Mouse (Mus musculus) ovary, adult 2 months (tissue): Measurements from ENCODE around the gene Ppox. TPM values are rescaled to one million over a fixed set of nuclear protein-coding genes. Genes with fewer than 3 reads are reported as not detected.

Source experiments
- polyA plus RNA-seq: library from polyadenylated mRNA; depleted of rRNA; stranded (reverse); fragments of >200 nt; gene quantifications from 2 replicates; pipeline ENCODE4 v1.2.3, GENCODE M21; 2012; rRNA removed

The Ppox gene
- 65.2 and 73.2 TPM in 2 replicates for polyA plus RNA-seq

DNA sequence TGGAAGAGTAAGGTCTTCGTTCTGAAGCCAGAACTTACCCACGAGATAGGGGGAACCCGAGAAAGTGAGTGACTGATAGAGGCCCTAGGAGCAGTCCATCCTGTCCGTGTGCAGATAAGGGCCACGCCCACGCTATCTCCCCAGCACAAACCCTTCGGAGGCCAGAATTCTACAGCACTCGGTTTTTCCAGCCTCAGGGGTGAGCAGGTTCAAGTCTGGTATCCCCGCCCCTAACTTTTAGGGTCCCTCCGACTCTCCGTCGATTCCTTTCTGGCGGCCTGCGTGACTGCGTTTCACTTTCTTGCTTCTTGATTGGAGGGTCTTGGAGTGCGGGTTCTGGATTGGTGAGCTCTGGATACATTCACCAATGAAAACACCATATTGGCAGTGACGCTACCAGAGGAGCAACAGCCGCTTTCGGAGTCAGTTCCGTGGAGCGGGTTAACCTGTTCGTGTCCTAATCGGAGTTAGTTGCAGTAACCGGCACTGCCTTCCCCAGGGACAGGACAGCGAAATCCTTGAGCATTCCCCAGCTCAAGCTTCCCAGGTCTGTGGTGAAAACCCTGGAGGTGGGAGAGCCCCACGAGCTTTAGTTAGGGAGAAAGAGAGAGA is at the start of gene Ppox:
Gene Ppox, minus strand, starts transcription at position 271 of the 612 bp plus-strand sequence.

GRCm38 (mm10) chr1:171328839-171329432 is 48.0 kb upstream of the Ppox start, which contains the start of gene Dedd:
TSS of gene Dedd (plus strand) at chr1:171329145.

DNA sequence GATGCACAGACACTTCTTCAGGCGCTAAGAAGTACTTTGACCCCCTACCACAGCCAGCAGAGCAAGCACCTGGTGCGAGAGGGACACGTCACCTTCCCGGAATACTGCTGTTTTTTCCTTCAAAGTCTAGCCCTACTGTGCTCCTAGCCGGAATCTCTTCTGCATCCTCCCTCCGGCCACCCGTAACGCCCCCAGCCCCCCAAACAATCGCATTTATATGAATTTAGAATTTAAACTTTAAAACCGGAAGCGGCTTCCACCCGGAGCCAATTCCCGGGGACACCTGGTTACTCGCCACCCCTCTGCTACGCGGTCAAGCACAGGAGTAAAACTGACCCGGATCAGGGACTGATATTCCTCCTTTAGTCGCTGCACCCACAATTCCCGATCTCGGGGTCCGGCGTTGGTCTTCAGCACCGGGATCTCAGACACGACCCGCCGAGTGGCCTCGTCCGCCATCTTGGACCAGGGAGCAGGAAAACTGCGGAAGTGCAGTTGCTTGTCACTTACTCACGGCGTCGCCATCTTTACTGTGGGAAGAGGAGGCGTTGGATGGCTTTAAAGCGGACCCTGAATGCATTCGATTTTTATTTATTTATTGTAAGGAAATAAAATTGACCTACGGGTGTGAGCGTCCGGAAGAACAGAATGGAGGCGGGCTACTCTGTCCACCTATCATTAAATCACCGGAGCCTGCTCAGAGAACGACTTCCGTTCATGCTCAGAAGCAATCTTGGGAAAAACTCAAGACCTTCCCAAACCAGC is 13.5 kb upstream of the Ppox start, which contains the start of gene Ufc1:
Gene Ufc1, minus strand, starts transcription at position 727 of the 765 bp plus-strand sequence.

GRCm38 (mm10) chr1:171287136-171288081 is 6.4 kb upstream of the Ppox start, which contains the start of gene Usp21:
TSS of gene Usp21 (minus strand) at chr1:171287991.

GRCm38 (mm10) chr1:171269848-171270572 is 11.0 kb downstream of the Ppox start, which contains the start of gene B4galt3:
TSS of gene B4galt3 (plus strand) at chr1:171270328.

GRCm38 (mm10) chr1:171250680-171251593 is 30.0 kb downstream of the Ppox start, which contains the start of gene Ndufs2:
TSS of gene Ndufs2 (minus strand) at chr1:171251388.

DNA sequence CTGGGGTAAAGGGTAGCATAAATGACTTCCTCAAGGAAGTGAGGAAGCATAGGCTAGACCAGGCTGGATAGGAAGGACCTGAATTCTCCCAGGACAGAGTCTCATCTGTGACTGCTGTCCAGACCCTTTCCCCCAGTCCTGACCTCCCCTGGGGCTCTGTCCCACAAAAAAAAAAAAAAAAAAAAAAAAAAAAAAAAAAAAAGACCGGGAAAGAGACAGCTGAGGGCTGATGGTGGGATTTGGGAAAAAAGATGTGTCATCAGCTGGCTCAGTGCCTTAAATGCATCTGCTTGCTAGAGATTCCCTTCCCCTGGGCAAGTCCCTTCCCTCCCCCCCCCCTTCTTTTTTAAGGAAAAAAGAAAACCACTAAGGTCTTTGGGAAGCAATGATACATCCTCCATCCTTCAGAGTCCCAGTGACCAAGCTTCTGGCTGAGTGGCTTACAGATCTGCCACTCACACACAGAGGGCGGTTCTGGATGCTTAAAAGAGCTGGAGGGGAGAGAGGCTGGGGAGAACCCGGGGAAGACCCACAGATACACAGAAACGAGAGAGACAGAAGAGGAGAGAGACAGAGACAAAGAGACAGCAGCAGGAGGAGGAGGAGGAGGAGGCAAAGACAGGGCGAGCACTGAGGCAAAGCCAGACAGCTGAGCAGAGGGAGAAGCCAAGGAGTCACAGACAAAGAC is 30.9 kb downstream of the Ppox start, which contains the start of gene Adamts4:
Gene Adamts4, plus strand, starts transcription at position 509 of the 688 bp plus-strand sequence.

DNA sequence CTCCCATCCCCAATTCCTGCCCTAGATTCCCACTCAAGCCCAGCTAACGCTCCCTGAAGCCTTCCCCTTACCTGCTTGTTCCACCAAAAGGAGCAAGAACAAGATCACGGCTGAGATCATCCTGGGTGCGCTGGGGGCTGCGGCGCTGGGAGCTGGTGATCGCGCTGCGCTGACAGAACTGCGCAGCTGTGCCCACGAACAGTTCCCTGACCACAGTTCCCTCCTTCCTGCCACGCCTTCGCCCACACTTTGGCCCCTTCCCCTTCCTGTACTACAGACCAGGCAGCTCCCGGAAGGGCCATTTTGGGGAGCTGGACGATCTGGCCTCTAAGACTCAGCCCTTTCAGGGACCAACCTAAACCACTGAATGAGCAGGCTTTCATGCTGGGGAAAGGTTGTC is 46.9 kb downstream of the Ppox start, which contains the start of gene Fcer1g:
Gene Fcer1g, minus strand, starts transcription at position 240 of the 400 bp plus-strand sequence.

Other genes with a start within 250 kb of the Ppox start
- 6.7 and 12.5 TPM in 2 replicates for gene Fcgr3, start 216.3 kb downstream of the Ppox start, polyA plus RNA-seq
- 22.2 and 34.8 TPM in 2 replicates for gene Cfap126, start 167.3 kb downstream of the Ppox start, polyA plus RNA-seq
- gene Sdhc, start 130.6 kb downstream of the Ppox start, polyA plus RNA-seq: 122 and 172 TPM in 2 replicates
- 0.94 and 1.6 TPM in 2 replicates for gene Mpz, start 130.5 kb downstream of the Ppox start, polyA plus RNA-seq
- gene Pcp4l1, start 84.9 kb downstream of the Ppox start, polyA plus RNA-seq: 46.5 and 111 TPM in 2 replicates
- 0.12 and 0.35 TPM in 2 replicates for gene Nr1i3, start 67.2 kb downstream of the Ppox start, polyA plus RNA-seq
- 29.2 and 35.2 TPM in 2 replicates for gene Tomm40l, start 58.7 kb downstream of the Ppox start, polyA plus RNA-seq
- 3.0 and 21.2 TPM in 2 replicates for gene Apoa2, start 56.1 kb downstream of the Ppox start, polyA plus RNA-seq
- gene Fcer1g, start 46.8 kb downstream of the Ppox start, polyA plus RNA-seq: 66.5 and 67.8 TPM in 2 replicates
- 24.2 and 26.9 TPM in 2 replicates for gene Adamts4, start 30.8 kb downstream of the Ppox start, polyA plus RNA-seq
- 116 and 119 TPM in 2 replicates for gene Ndufs2, start 29.8 kb downstream of the Ppox start, polyA plus RNA-seq
- 90.9 and 109 TPM in 2 replicates for gene B4galt3, start 10.9 kb downstream of the Ppox start, polyA plus RNA-seq
- 70.8 and 77.9 TPM in 2 replicates for gene Usp21, start 6.8 kb upstream of the Ppox start, polyA plus RNA-seq
- gene Ufc1, start 13.8 kb upstream of the Ppox start, polyA plus RNA-seq: 12.1 and 13.5 TPM in 2 replicates
- 41.8 and 54.8 TPM in 2 replicates for gene Dedd, start 48.0 kb upstream of the Ppox start, polyA plus RNA-seq
- gene Nit1, start 64.5 kb upstream of the Ppox start, polyA plus RNA-seq: 46.4 and 55.9 TPM in 2 replicates
- 7.0 and 13.1 TPM in 2 replicates for gene Pfdn2, start 64.5 kb upstream of the Ppox start, polyA plus RNA-seq
- gene Klhdc9, start 79.6 kb upstream of the Ppox start, polyA plus RNA-seq: 4.5 and 5.9 TPM in 2 replicates
- 4.7 and 5.7 TPM in 2 replicates for gene Nectin4, start 88.9 kb upstream of the Ppox start, polyA plus RNA-seq
- gene Arhgap30, start 107.8 kb upstream of the Ppox start, polyA plus RNA-seq: 2.8 TPM in 2 replicates
- 142 and 162 TPM in 2 replicates for gene Usf1, start 130.1 kb upstream of the Ppox start, polyA plus RNA-seq
- 0.76 and 1.2 TPM in 2 replicates for gene Tstd1, start 137.7 kb upstream of the Ppox start, polyA plus RNA-seq
- 63.7 and 67.6 TPM in 2 replicates for gene F11r, start 156.3 kb upstream of the Ppox start, polyA plus RNA-seq
- 5.7 and 6.1 TPM in 2 replicates for gene Alyref2, start 222.3 kb upstream of the Ppox start, polyA plus RNA-seq